Mouse (Mus musculus) C2C12 (cell line): Measurements from ENCODE around the gene Xylt1. TPM values are rescaled to one million over a fixed set of nuclear protein-coding genes. Genes with fewer than 3 reads are reported as not detected.

ENCODE experiments used
- H3K27me3 ChIP-seq: one replicate; pipeline ENCODE4 v1.6.1; 2011; ENCODE audit not compliant: control insufficient read depth, insufficient read depth, insufficient read length
- H3K36me3 ChIP-seq: one replicate; pipeline ENCODE4 v1.6.1; 2011; ENCODE audit not compliant: control insufficient read depth, insufficient read depth
- H3K4me3 ChIP-seq: one replicate; pipeline ENCODE4 v1.5.1; 2011; ENCODE audit warnings: mild to moderate bottlenecking, control low read depth; ENCODE audit not compliant: poor library complexity, insufficient read depth, severe bottlenecking
- H3K79me2 ChIP-seq: one replicate; pipeline ENCODE4 v1.6.1; 2011; ENCODE audit not compliant: control insufficient read depth, insufficient read depth
- H3K79me3 ChIP-seq: one replicate; pipeline ENCODE4 v1.6.1; 2011; ENCODE audit warnings: low read depth, control low read depth
- H3ac ChIP-seq: one replicate; pipeline ENCODE3; 2011; ENCODE audit warnings: low read depth; ENCODE audit not compliant: control insufficient read depth, insufficient read length
- CEBPB ChIP-seq: IDR thresholded peaks from one replicate; pipeline ENCODE4 v1.6.1; 2011; ENCODE audit warnings: low read depth, mild to moderate bottlenecking, control low read depth, moderate library complexity
- CTCF ChIP-seq: IDR thresholded peaks from one replicate; pipeline ENCODE4 v1.5.1; 2011; ENCODE audit not compliant: control insufficient read depth, insufficient read depth, insufficient read length
- FOSL1 ChIP-seq: IDR thresholded peaks from one replicate; pipeline ENCODE4 v1.8.0; 2011; ENCODE audit warnings: mild to moderate bottlenecking, low read length; ENCODE audit not compliant: poor library complexity, insufficient read depth, severe bottlenecking
- MAX ChIP-seq: IDR thresholded peaks from one replicate; pipeline ENCODE4 v1.6.1; 2011; ENCODE audit warnings: mild to moderate bottlenecking, control low read depth
- MYOD1 ChIP-seq: IDR thresholded peaks from one replicate; pipeline ENCODE4 v1.6.1; 2011; ENCODE audit warnings: low read depth; ENCODE audit not compliant: control insufficient read depth, insufficient read length
- MYOG ChIP-seq: IDR thresholded peaks from one replicate; pipeline ENCODE4 v1.6.1; 2011; ENCODE audit not compliant: control insufficient read depth, insufficient read length; ENCODE audit errors: extremely low read depth
- USF1 ChIP-seq: IDR thresholded peaks from one replicate; pipeline ENCODE4 v1.6.1; 2011; ENCODE audit warnings: low read depth, mild to moderate bottlenecking, control low read depth, moderate library complexity
- polyA plus RNA-seq: library from polyadenylated mRNA; unstranded; fragments of >200 nt; fragmentation: generic; extraction: Trizol; gene quantifications from one replicate; pipeline ENCODE4 v1.2.1, GENCODE M21; 2012; ENCODE audit warnings: missing spikeins

The Xylt1 gene
- polyA plus RNA-seq, 1 experiment, result not detected

DNA sequence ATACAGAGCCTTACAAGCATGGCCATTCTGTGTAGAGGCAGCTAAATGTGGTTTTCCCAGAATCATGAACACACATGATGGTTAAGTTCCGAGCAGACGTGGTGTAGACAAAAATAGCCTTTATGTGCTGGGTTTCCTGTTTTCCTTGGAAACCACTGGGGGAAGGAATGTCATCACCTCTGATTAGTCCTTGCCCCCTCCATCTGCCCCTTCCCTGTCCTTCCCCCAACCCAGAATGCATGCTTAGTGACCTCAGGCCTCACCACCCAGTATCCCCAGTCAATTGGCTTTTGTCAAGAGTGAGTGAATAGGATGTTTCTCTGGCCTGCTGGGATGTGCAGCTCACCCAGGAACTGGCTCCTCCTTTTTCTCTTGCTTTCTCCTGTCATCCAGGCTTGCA is 93.5 kb downstream of the Xylt1 start:
- Histone ChIP-seq H3K27me3 (no peaks in the 10 kb centered on the region), H3K36me3 (no peaks in the 10 kb centered on the region), H3K79me2 (no peaks in the 10 kb centered on the region), H3ac (no peak overlapping the region), H3K79me3 (no peaks in the 10 kb centered on the region), H3K4me3 (no peak overlapping the region)
- TF ChIP-seq CEBPB (no peak), MAX (no peak), MYOG (no peak), FOSL1 (no peak), CTCF (no peak), MYOD1 (no peak), USF1 (no peak)

DNA sequence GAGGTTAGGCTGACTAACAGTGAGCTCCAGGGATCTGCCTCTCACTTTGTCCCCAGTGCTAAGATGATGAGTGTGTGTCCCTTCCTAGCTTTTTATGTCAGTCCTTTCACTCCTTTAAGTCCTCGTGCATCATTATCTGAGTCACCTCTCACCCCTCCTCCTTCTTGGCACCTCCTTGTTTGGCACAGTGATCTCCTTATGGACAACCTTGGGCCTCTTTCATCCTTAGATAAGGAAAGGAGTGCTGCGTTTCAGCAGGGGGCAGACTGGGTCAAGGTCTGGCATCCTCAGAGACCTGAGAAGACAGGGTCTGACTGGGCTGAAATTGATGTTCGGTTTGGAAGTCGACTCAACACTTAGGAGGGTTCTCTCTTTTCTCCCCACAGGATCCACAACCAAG is 94.3 kb downstream of the Xylt1 start:
- no peaks in the 10 kb centered on the region for H3K79me3 ChIP-seq
- no peaks in the 10 kb centered on the region for H3K36me3 ChIP-seq
- no peak overlapping the region for H3ac ChIP-seq
- TF ChIP-seq CTCF, result no peak
- TF ChIP-seq MYOD1, result no peak
- no peak for TF ChIP-seq USF1
- no peak for TF ChIP-seq MAX
- no peaks in the 10 kb centered on the region for H3K79me2 ChIP-seq
- H3K27me3 ChIP-seq, result no peaks in the 10 kb centered on the region
- no peak overlapping the region for H3K4me3 ChIP-seq

DNA sequence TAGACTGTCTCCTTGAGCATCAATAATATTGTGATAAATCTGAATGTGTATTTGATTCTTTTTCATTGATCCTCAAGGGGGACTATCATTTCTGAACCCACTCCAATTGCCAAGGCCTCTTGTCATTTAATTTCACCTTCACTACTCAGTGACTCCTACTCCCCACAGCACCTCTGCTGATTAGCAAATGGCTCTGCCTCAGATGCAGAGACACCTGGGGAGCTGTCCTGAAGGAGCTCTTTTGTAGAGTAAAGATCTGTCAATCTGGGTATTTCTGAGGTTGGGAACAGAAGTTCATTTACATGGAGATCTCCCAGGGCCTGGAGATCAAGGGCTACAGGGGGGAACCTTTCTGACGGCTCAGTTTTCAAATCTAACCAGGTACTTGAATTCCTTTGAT is 98.2 kb downstream of the Xylt1 start:
- Histone ChIP-seq H3ac (no peak overlapping the region), H3K4me3 (no peak overlapping the region), H3K27me3 (no peaks in the 10 kb centered on the region), H3K36me3 (no peaks in the 10 kb centered on the region), H3K79me3 (no peaks in the 10 kb centered on the region), H3K79me2 (no peaks in the 10 kb centered on the region)
- TF ChIP-seq CEBPB (no peak), MYOD1 (no peak), MYOG (no peak), CTCF (no peak), MAX (no peak), FOSL1 (no peak), USF1 (no peak)

DNA sequence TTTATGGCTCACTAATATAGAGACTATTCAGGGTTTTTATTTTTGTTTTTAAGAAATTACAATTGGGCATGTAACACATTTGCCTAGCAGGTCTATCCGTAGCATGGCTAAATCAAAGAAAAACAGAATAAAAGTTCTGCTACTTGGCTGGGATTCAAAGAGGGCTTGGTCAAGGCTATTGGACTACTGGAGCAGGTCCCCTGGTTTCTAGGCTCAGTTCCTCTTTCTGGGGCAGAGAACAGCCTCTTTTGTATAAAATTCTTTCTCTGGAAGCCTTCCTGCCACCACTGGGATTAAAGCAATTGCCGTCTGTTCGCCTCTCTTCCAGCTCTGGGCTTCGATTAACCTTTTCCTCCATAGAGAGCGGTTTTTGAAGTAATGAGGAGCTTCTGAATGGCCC is 100.1 kb downstream of the Xylt1 start:
- Histone ChIP-seq H3K4me3 (no peak overlapping the region), H3K36me3 (no peaks in the 10 kb centered on the region), H3K79me3 (no peaks in the 10 kb centered on the region), H3ac (no peak overlapping the region), H3K79me2 (no peaks in the 10 kb centered on the region), H3K27me3 (no peaks in the 10 kb centered on the region)
- no peak for TF ChIP-seq MAX
- TF ChIP-seq FOSL1, result no peak
- TF ChIP-seq CTCF, result no peak
- no peak for TF ChIP-seq MYOG
- no peak for TF ChIP-seq MYOD1
- no peak for TF ChIP-seq CEBPB
- TF ChIP-seq USF1, result no peak

DNA sequence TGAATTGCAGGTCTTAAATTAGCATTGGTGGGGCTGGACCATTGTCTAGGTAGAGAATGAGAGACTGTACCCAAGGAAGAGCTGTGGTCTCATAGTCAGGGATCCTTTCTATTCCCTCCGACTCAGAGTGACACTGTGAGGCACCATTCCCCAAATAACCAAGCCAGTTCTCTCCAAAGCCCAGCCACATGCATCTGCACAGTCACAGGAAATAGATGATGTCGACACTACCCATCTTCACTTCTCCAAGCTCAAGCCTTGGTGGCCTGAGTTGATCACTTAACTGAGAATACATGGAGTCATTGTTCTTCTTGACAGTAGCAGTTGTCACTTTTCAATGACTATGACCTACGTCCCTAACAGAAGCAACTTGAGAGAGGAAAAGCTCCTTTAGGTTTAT is 100.6 kb downstream of the Xylt1 start:
- no peaks in the 10 kb centered on the region for H3K79me2 ChIP-seq
- H3K27me3 ChIP-seq, result no peaks in the 10 kb centered on the region
- no peak overlapping the region for H3K4me3 ChIP-seq
- H3ac ChIP-seq, result no peak overlapping the region
- H3K79me3 ChIP-seq, result no peaks in the 10 kb centered on the region
- TF ChIP-seq CEBPB (no peak), FOSL1 (no peak), MYOG (no peak), USF1 (no peak), MYOD1 (no peak), CTCF (no peak), MAX (no peak)
- no peaks in the 10 kb centered on the region for H3K36me3 ChIP-seq

DNA sequence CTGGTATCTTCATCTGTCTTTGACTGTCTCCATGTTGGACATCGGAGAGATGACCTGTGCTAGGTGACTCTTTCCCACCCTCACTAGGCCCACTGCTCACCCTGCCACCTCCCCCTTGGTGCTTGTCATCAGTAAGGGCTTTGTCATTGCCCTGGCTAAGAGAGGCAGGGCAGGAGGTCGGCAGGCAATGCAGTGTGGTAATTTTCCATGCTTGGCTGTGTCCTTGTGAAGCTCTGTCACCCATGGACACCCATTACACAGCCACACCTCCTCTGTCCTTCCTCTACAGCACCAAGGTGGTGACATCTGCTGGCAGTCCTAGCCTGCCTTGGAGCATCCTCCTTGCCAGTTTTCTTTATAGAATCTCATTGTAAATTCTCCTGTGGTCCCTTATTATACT is 101.9 kb downstream of the Xylt1 start:
- H3K79me3 ChIP-seq, result no peaks in the 10 kb centered on the region
- TF ChIP-seq USF1 (no peak), FOSL1 (no peak), MYOD1 (no peak), MAX (no peak), CEBPB (no peak), CTCF (no peak), MYOG (no peak)
- H3ac ChIP-seq, result no peak overlapping the region
- H3K36me3 ChIP-seq, result no peaks in the 10 kb centered on the region
- H3K79me2 ChIP-seq, result no peaks in the 10 kb centered on the region
- no peaks in the 10 kb centered on the region for H3K27me3 ChIP-seq
- H3K4me3 ChIP-seq, result no peak overlapping the region
